Mouse (Mus musculus) embryo, embryonic 11 days (tissue): ENCODE measurements around the gene Prl8a6.

Experiments used
- DNase-seq: peaks from one replicate; pipeline ENCODE4 v3.0.0-alpha.2; 2015

Gene Prl8a6

GRCm38 (mm10) chr13:27438588-27438987 is at the start of gene Prl8a6:
Gene Prl8a6 (minus strand): TSS chr13:27438688.
- no peak for DNase-seq

- no peak for DNase-seq
Measured at GRCm38 (mm10) chr13:27433159-27433558, 5.3 kb downstream of the Prl8a6 start.

GRCm38 (mm10) chr13:27413640-27414039 is 24.8 kb downstream of the Prl8a6 start:
- DNase-seq = no peak

- DNase-seq = peak; percentile 56
Measured at GRCm38 (mm10) chr13:27399061-27399724, 39.3 kb downstream of the Prl8a6 start.

GRCm38 (mm10) chr13:27390746-27391145 is 47.7 kb downstream of the Prl8a6 start, which contains the start of gene Prl2b1:
Gene Prl2b1 (minus strand): TSS chr13:27390846.
- DNase-seq = no peak
